Mouse (Mus musculus): ENCODE measurements around the gene Tfeb.

The Tfeb gene

DNA sequence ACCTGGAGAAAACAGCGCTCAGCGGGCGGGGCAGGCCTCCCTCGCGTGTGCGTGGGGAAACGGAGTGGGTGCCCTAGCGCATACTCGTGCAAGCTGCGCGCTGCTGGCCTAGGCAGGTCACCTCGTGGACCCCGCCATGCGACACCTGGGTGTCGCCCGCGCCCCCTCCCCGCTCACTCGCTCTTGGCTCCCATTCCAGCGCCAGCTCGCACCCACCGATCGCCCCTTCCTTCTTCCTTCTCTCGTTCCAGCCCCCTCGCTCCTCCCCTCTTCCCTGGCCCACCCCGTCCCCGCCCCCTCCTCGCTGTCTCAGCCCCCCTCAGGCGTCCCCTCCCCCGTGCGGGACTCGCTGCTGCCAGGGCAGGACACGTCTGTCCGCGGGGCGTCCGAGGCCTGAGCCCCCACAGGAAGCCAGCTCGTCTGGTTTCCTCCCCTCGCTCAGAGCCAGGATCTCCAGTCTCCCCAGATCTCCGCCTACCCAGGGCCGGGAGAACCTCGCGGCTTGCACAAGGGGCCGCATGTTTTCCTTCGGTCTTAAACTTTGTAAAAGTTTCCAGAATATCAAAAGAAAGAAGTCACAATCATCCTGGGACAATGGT lies 96.3 kb downstream of the Tfeb start:
- DNase-seq (ENCODE audit: low spot score in 2 of 2): no peak

DNA sequence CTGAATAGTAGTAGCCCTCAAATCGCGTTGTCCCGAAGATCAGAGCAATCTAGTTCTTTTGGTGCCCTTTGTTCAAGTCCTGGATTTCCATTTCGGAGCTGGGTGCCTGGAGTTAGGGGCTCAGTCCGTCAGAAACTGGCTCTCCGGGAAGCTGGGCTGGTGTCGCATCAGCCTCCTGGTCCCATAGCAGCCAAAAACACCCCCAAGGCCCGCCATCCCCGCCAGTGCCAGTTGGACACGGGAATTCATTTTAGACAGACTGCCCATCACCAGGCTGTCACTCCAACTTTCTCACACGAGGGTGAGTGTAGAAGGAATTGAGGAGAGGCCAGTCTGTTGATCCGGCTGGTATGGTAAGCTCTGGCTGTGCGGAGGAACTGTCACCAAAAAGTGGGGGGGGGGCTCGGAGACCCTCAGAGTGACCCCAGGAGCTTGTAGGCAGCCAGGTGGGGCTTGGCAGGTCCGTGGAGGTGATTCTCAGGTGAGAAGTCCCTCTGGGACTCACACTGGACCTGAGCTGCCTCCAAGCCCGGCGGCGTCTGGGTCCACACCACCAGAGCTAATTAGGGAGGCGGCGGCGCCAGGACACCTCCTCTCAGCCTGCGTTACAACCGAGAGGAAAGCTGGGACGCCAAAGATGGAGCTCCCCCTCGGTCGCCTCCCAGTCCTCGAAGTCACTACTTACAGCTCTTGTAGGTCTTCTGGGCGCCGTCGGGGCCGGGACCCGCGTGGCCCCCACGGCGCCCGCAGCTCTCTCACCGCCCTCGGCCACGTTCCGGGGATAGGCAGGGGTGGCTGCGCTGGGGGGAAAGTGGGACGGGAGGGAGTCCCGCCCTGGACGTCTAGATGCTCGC lies 97.0 kb downstream of the Tfeb start:
- no peak for DNase-seq (ENCODE audit: low spot score in 2 of 2)

- no peak for DNase-seq (ENCODE audit: low spot score in 2 of 2)
Measured at GRCm38 (mm10) chr17:47834482-47834767, 97.6 kb downstream of the Tfeb start, which contains the start of gene Mdfi. TSS of gene Mdfi (minus strand) at chr17:47834691.

GRCm38 (mm10) chr17:47837808-47838207 lies 101.0 kb downstream of the Tfeb start:
- no peak for DNase-seq (ENCODE audit: low spot score in 2 of 2)

- DNase-seq (ENCODE audit: low spot score in 2 of 2): no peak
Measured at GRCm38 (mm10) chr17:47841521-47841920, 104.7 kb downstream of the Tfeb start.

All from spleen, postnatal 4 days (tissue).